ENCODE assay signal across 8 mouse cellular contexts in the genomic region with DNA sequence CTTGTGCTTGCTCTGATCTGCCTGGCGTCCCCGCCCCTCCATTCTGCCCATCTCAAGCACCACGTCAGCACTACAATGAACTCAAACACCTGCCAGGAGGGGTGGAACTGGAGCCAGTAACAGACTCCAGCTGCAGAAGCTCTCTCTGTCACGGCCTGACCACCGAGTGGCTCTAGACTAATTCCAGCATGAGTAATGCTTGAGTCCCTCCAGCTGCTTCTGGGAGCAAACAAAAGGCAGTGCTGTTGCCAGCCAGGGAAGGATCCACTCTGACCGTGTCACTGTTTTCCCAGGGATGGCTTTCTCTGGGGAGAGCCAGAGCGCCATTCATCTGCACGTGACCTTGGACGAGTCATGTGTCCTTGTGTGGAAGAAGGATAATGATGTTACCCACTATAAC. TPM values are rescaled to one million over a fixed set of nuclear protein-coding genes. Genes with fewer than 3 reads are reported as not detected.
DNase-seq lines count a peak whose midpoint lies in the region; ATAC-seq and TF ChIP-seq lines count a peak whose summit lies in the region.

No protein-coding gene starts in this region.

- H3K9ac ChIP-seq in hindbrain, postnatal 0 days (replicated peaks; ENCODE audit: low read length): no peak overlapping the region
- H3K9ac ChIP-seq in midbrain, embryonic 12.5 days (replicated peaks): no peak overlapping the region

- TF ChIP-seq CTCF in hindbrain, postnatal 0 days (IDR thresholded peaks at IDR 0.05; ENCODE audit: low read depth): no peak

- H3K36me3 ChIP-seq in hindbrain, postnatal 0 days (ENCODE audit: insufficient read depth, low read length): no peaks in the 10 kb centered on the region
- H3K36me3 ChIP-seq in midbrain, embryonic 12.5 days: no peaks in the 10 kb centered on the region

- WGBS in hindbrain, postnatal 0 days: 22% methylated on average over 9 of the region's 9 CpGs
- WGBS in midbrain, embryonic 12.5 days: 26% methylated on average over 9 of the region's 9 CpGs

- H3K4me2 ChIP-seq in hindbrain, postnatal 0 days (ENCODE audit: low read depth, low read length): no peak overlapping the region
- no peak overlapping the region for H3K4me2 ChIP-seq in midbrain, embryonic 12.5 days (replicated peaks)

- H3K4me1 ChIP-seq in hindbrain, postnatal 0 days (ENCODE audit: insufficient read depth, low read length): no peaks in the 10 kb centered on the region
- 0 out of 2 replicates have a peak, but pooled peaks cover 2% of the 10 kb centered on the region for H3K4me1 ChIP-seq in midbrain, embryonic 12.5 days

- peak; percentile 81 for ATAC-seq in hindbrain, postnatal 0 days
- peak; percentile 91 for ATAC-seq in midbrain, embryonic 12.5 days (ENCODE audit: low FRiP score, low read depth)

- no peaks in the 10 kb centered on the region for H3K9me3 ChIP-seq in hindbrain, postnatal 0 days (ENCODE audit: low read length)
- H3K9me3 ChIP-seq in midbrain, embryonic 12.5 days: no peaks in the 10 kb centered on the region

- no peak overlapping the region for H3K4me3 ChIP-seq in hindbrain, postnatal 0 days (ENCODE audit: low read length)
- H3K4me3 ChIP-seq in midbrain, embryonic 12.5 days: no peak overlapping the region

- H3K27me3 ChIP-seq in hindbrain, postnatal 0 days (ENCODE audit: insufficient read depth, low read length): no peaks in the 10 kb centered on the region
- no peaks in the 10 kb centered on the region for H3K27me3 ChIP-seq in midbrain, embryonic 12.5 days

- intact Hi-C loops in gastrocnemius, postnatal 14 days (cut with DNase I; ENCODE audit: low total_unique reads): no loop called here

- DNase-seq in urinary bladder, postnatal 25 days (ENCODE audit: low spot score): peak; percentile 35
- no peak for DNase-seq in urinary bladder, adult 2 months (ENCODE audit: low spot score)
- peak; percentile 68 for DNase-seq in gastrocnemius, postnatal 14 days
- peak; percentile 15 for DNase-seq in hindbrain, postnatal 0 days (ENCODE audit: low spot score)
- DNase-seq in cerebellum, adult 11-12 months: no peak
- DNase-seq in thymus, postnatal 10 days (ENCODE audit: low spot score in 2 of 2): no peak
- DNase-seq in thymus, postnatal 0 days (ENCODE audit: low spot score): no peak

- no peak overlapping the region for H3K27ac ChIP-seq in hindbrain, postnatal 0 days
- H3K27ac ChIP-seq in midbrain, embryonic 12.5 days (replicated peaks): no peak overlapping the region

RNA-seq across cellular contexts. Expression of a gene that starts 13.4 kb away (rescaled TPM):
- 10.2 and 13.6 TPM in 2 replicates for polyA plus RNA-seq in urinary bladder, adult 2 months (2012; rRNA removed)
- 10 to 100 TPM; 22.5 to 25.3 TPM for total RNA-seq in gastrocnemius, postnatal 14 days (2021)
- 6.8 and 8.4 TPM in 2 replicates for total RNA-seq in hindbrain, postnatal 0 days (2014; rRNA removed)
- 6.7 and 7.1 TPM in 2 replicates for polyA plus RNA-seq in hindbrain, postnatal 0 days (2015; fragmentation: Nextera tagmentation; extraction: Ambion mirVana)
- polyA plus RNA-seq in midbrain, embryonic 12.5 days (2016; fragmentation: Nextera tagmentation; extraction: Ambion mirVana): 8.6 and 10.1 TPM in 2 replicates
- polyA plus RNA-seq in thymus, postnatal 0 days (2015; fragmentation: Nextera tagmentation; extraction: Ambion mirVana): 2.9 and 3.1 TPM in 2 replicates

Comparison
In these comparisons a context has a peak if more than half of its experiments do, and no peak if none do; other contexts are left out.
1. DNase-seq: peak in urinary bladder, postnatal 25 days (single experiment), gastrocnemius, postnatal 14 days (single experiment) and hindbrain, postnatal 0 days (single experiment); none in urinary bladder, adult 2 months (single experiment), cerebellum, adult 11-12 months (single experiment), thymus, postnatal 10 days (0 of 2) and thymus, postnatal 0 days (single experiment).